Mouse (Mus musculus): Measurements from ENCODE around the gene Coro1c.

DNA sequence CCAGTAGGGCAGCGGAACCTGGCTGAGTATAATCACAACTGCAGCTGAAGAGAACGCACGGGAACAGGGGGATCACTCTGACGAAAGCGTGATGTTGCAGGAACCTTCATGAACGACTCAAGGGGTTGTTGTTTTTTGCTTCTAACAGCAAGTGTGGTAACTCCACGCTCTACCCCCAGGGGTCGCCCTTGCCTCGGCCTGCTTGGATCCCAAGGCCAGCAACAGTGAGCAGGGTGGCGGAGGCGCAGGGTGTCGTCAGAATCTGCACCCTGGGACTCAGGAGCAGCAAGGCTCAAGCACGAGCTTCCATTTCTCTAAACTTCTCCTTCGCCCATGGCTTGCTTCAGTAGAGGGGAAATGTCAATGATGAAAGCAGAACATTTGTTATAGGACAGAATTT is 54.1 kb downstream of the Coro1c start:
- TF ChIP-seq GATA1 (IDR thresholded peaks at IDR 0.05; ENCODE audit: borderline replicate concordance, low read length) (no peak), FLI1 (IDR thresholded peaks at IDR 0.05; ENCODE audit: low read length) (no peak)

Measured in megakaryocyte, embryonic 14.5 days (primary cell).